Mouse (Mus musculus) spleen, adult 2 months (tissue): ENCODE measurements around the gene Gm7030. TPM values are rescaled to one million over a fixed set of nuclear protein-coding genes. Genes with fewer than 3 reads are reported as not detected.
A peak's percentile ranks its signal among the peaks of the same experiment; 100 is the strongest.
"Not testable (repeated sequence)": the region's sequence is repeated elsewhere in the genome, so short reads cannot be mapped to it uniquely, and the experiment has no call there.

ENCODE experiments used
- DNase-seq, 2 experiments: peaks; one replicate each; pipeline versions ENCODE4 v3.0.0 to v3.0.0-alpha.2; 2012 to 2021; ENCODE audit warnings: low spot score in 2 of 2, low read depth in 1 of 2
- H3K27ac ChIP-seq: fragments of 200-500 bp; 2 replicates; pipeline ENCODE4 v1.5.1; 2012; ENCODE audit warnings: low read length, inconsistent platforms; ENCODE audit not compliant: insufficient read depth
- H3K27me3 ChIP-seq: fragments of 200-500 bp; 2 replicates; pipeline ENCODE4 v1.6.1; 2012; ENCODE audit warnings: mild to moderate bottlenecking, moderate library complexity, low read length, inconsistent platforms; ENCODE audit not compliant: control insufficient read depth, insufficient read depth
- H3K36me3 ChIP-seq: fragments of 200-500 bp; 2 replicates; pipeline ENCODE4 v1.6.1; 2012; ENCODE audit warnings: mild to moderate bottlenecking, low read length, inconsistent platforms; ENCODE audit not compliant: control insufficient read depth, insufficient read depth
- H3K4me1 ChIP-seq: fragments of 200-500 bp; 2 replicates; pipeline ENCODE4 v1.6.1; 2011; ENCODE audit warnings: inconsistent platforms; ENCODE audit not compliant: control insufficient read depth, insufficient read depth, insufficient read length
- H3K4me3 ChIP-seq: fragments of 200-500 bp; 2 replicates; pipeline ENCODE4 v1.5.1; 2011; ENCODE audit warnings: mild to moderate bottlenecking, inconsistent platforms; ENCODE audit not compliant: insufficient read depth, insufficient read length; ENCODE audit errors: extremely low read depth
- CTCF ChIP-seq: fragments of 200-500 bp; IDR thresholded peaks from 2 replicates; pipeline ENCODE4 v1.5.1; 2011; ENCODE audit warnings: mild to moderate bottlenecking, inconsistent platforms; ENCODE audit not compliant: insufficient read depth, insufficient read length, insufficient replicate concordance; ENCODE audit errors: extremely low read depth
- POLR2A ChIP-seq: fragments of 200-500 bp; IDR thresholded peaks from 2 replicates; pipeline ENCODE4 v1.6.1; 2011; ENCODE audit warnings: low read depth, low read length, inconsistent platforms
- WGBS: fragments of 180-500 bp; shearing (Covaris S2); methylation state at CpG from one replicate; pipeline ENCODE4 v1.1.7; 2018; 5-methylcytosine and 5-hydroxymethylcytosine counted together
- polyA plus RNA-seq: library from polyadenylated mRNA; depleted of rRNA; stranded (reverse); fragments of >200 nt; gene quantifications from 2 replicates; pipeline ENCODE4 v1.2.3, GENCODE M21; 2012

Gm7030 gene
- polyA plus RNA-seq, 1 experiment: not detected

DNA sequence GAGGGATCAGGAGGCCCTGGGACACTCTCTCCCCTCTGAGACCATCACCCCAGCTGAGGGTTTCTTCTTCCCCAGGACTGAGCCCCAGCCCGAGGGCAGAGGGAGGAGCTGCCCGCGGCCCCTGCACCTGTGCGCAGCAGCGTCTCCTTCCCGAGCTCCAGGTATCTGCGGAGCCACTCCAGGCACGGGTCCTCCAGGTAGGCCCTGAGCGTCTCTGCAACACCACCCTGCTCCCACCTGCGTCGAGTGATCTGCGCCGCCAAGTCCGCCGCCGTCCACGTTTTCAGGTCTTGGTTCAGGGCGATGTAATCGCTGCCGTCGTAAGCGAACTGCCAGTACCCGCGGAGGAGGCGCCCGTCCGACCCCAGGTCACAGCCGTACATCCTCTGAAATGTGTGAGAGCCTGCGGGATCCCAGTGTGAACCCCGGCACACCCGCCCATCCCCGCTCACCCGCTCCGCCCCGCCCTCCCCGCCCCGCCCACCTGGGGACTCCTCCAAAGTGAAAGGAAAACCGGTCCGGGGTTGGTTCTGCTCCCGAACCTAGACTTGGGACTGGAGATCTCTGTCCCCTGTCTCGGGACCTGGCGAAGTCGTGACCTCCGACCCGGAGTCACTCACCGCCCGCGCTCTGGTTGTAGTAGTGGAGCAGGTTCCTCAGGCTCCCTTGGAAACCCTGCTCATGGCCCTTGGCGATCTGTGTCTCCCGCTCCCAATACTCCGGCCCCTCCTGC, 38.2 kb upstream of the Gm7030 start:
- H3K27me3 ChIP-seq: peaks cover 15% of the 10 kb centered on the region
- no peak for TF ChIP-seq POLR2A
- WGBS: 4% methylated on average over 51 of the region's 51 CpGs
- H3K27ac ChIP-seq: no peak overlapping the region
- H3K36me3 ChIP-seq: no peaks in the 10 kb centered on the region
- peak overlapping the region; percentile 64 for H3K4me3 ChIP-seq
- peaks cover 4% of the 10 kb centered on the region; the same call in 1 of the 2 replicates for H3K4me1 ChIP-seq
- DNase-seq: peak in 1 of 2 experiments; percentile 12

DNA sequence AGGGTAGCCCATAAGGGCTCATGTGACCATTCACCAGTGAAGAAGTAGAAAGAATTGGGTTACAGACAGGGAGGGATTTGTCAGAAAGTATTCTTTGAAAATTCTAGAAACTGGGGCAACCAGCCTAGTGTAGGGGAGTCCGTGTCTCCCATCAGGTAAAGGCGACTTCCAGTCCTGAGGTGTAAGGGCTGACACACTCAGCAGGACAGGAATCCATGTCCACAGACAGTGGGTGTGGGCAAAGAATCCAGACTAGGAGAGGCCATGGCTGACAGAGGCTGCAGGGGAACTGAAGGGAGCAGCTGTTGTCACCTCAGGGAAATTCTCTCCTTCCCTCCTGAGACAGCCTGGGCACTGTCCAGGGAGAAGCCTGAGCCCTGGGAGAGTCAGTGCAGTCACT, 37.7 kb upstream of the Gm7030 start:
- H3K4me3 ChIP-seq, H3K27ac ChIP-seq, H3K36me3 ChIP-seq, H3K4me1 ChIP-seq, DNase-seq: not testable (repeated sequence)
- peaks cover 15% of the 10 kb centered on the region for H3K27me3 ChIP-seq
- 39% methylated on average over 2 of the region's 2 CpGs for WGBS

DNA sequence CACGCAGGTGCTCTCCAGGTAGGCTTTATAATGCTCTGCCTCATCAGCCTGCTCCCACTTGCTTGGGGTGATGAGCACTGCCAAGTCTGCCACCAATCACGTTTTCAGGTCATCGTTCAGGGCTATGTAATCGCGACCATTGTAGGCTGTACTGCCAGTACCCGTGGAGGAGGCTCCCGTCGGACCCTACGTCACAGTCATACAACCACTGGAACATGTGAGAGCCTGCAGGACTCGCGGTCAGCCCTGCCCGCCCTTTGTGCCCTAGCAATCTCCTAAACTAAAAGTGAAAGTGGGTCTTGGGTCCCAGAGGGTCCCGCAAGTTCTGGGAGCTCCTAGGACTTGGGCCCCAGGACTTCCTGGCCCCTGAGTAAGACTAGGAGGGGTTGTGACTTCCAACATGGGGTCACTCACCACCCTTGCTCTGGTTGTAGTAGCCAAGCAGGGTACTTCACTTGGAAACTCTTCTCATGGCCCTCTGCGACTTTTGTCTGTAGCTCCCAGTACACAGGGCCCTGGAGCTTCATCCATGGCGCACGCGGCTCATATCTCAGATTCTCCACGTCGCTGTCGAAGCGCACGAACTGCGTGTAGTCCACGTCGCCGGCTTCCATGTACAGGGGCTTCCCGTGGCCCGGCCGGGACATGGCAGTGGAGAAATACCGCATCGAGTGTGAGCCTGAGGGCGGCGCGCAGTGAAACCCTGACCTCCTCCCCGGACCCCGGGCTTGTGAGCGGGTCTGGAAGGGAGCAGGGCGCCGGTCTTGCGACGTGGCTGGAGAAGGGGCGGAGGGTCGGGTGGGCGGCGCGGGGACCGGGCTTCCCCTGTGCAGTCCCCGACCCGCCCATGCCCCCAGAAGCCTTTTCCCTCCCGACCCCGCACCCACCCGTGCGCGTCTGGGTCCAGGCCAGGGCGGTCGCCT, 32.2 kb upstream of the Gm7030 start:
- Histone ChIP-seq H3K4me1 (peaks cover 2% of the 10 kb centered on the region; the same call in 1 of the 2 replicates), H3K4me3 (peak overlapping the region; percentile 37; the same call in 1 of the 2 replicates), H3K27ac (no peak overlapping the region), H3K27me3 (peaks cover 17% of the 10 kb centered on the region), H3K36me3 (no peaks in the 10 kb centered on the region)
- no peak for DNase-seq
- TF ChIP-seq POLR2A (no peak), CTCF (no peak)
- WGBS: 2% methylated on average over 53 of the region's 56 CpGs

- not testable (repeated sequence) for DNase-seq, H3K36me3 ChIP-seq, H3K4me3 ChIP-seq, H3K27ac ChIP-seq, H3K4me1 ChIP-seq
- 22% methylated on average over 11 of the region's 11 CpGs for WGBS
- peaks cover 21% of the 10 kb centered on the region for H3K27me3 ChIP-seq
Measured at GRCm38 (mm10) chr17:36158264-36158663, 29.0 kb upstream of the Gm7030 start.

- H3K27ac ChIP-seq, H3K36me3 ChIP-seq, H3K4me3 ChIP-seq, DNase-seq, H3K4me1 ChIP-seq: not testable (repeated sequence)
- H3K27me3 ChIP-seq: peaks cover 21% of the 10 kb centered on the region
- 1% methylated on average over 36 of the region's 36 CpGs for WGBS
Measured at GRCm38 (mm10) chr17:36157782-36158181, 28.6 kb upstream of the Gm7030 start.

- H3K4me1 ChIP-seq: peaks cover 2% of the 10 kb centered on the region; the same call in 1 of the 2 replicates
- H3K27me3 ChIP-seq: peaks cover 15% of the 10 kb centered on the region
- DNase-seq: no peak
- TF ChIP-seq POLR2A: no peak
- no peak for TF ChIP-seq CTCF
- 35% methylated on average over 3 of the region's 3 CpGs for WGBS
- no peak overlapping the region for H3K4me3 ChIP-seq
- no peak overlapping the region for H3K27ac ChIP-seq
- H3K36me3 ChIP-seq: no peaks in the 10 kb centered on the region
Measured at GRCm38 (mm10) chr17:36154271-36155149, 25.3 kb upstream of the Gm7030 start.

GRCm38 (mm10) chr17:36151200-36151599, 22.0 kb upstream of the Gm7030 start:
- not testable (repeated sequence) for H3K36me3 ChIP-seq, DNase-seq, H3K27ac ChIP-seq, H3K4me3 ChIP-seq, H3K27me3 ChIP-seq, H3K4me1 ChIP-seq
- WGBS: 44% methylated on average over 4 of the region's 4 CpGs

GRCm38 (mm10) chr17:36148468-36148867, 19.2 kb upstream of the Gm7030 start:
- not testable (repeated sequence) for DNase-seq, H3K36me3 ChIP-seq, H3K4me3 ChIP-seq, H3K4me1 ChIP-seq, H3K27ac ChIP-seq
- WGBS: 95% methylated on average over 5 of the region's 5 CpGs
- peaks cover 10% of the 10 kb centered on the region for H3K27me3 ChIP-seq

- 65% methylated on average over 1 of the region's 1 CpGs for WGBS
- not testable (repeated sequence) for DNase-seq, H3K27ac ChIP-seq, H3K4me3 ChIP-seq, H3K36me3 ChIP-seq, H3K4me1 ChIP-seq
- H3K27me3 ChIP-seq: peaks cover 10% of the 10 kb centered on the region
Measured at GRCm38 (mm10) chr17:36146937-36147336, 17.7 kb upstream of the Gm7030 start.
